Mouse (Mus musculus) neural tube, embryonic 12.5 days (tissue): ENCODE results near the gene Oip5. TPM values are rescaled to one million over a fixed set of nuclear protein-coding genes. Genes with fewer than 3 reads are reported as not detected.

Experiments
- ATAC-seq: fragments of 200-750 bp; cut with Nextera tagmentation; 2 replicates; pipeline ENCODE4 v1.8.0; 2017; ENCODE audit warnings: low read depth, mild to moderate bottlenecking, moderate TSS enrichment, moderate library complexity; ENCODE audit not compliant: low FRiP score
- H3K27ac ChIP-seq: fragments of 300-500 bp; sonication (generic); 2 replicates; pipeline ENCODE4 v1.5.1; 2016
- H3K27me3 ChIP-seq: fragments of 300-500 bp; sonication (generic); replicated peaks from 2 replicates; pipeline ENCODE4 v1.6.1; 2016; ENCODE audit warnings: mild to moderate bottlenecking
- H3K36me3 ChIP-seq: fragments of 300-500 bp; sonication (generic); 2 replicates; pipeline ENCODE4 v1.6.1; 2016; ENCODE audit warnings: mild to moderate bottlenecking
- H3K4me1 ChIP-seq: fragments of 300-500 bp; sonication (generic); 2 replicates; pipeline ENCODE4 v1.6.1; 2016
- H3K4me2 ChIP-seq: fragments of 300-500 bp; sonication (generic); replicated peaks from 2 replicates; pipeline ENCODE4 v1.6.1; 2016; ENCODE audit warnings: mild to moderate bottlenecking
- H3K4me3 ChIP-seq: fragments of 300-500 bp; sonication (generic); 2 replicates; pipeline ENCODE4 v1.5.1; 2016
- H3K9ac ChIP-seq: fragments of 300-500 bp; sonication (generic); 2 replicates; pipeline ENCODE4 v1.6.1; 2016; ENCODE audit warnings: mild to moderate bottlenecking
- H3K9me3 ChIP-seq: fragments of 300-500 bp; sonication (generic); 2 replicates; pipeline ENCODE4 v1.6.1; 2016; ENCODE audit warnings: mild to moderate bottlenecking
- WGBS: fragments of 180-500 bp; shearing (Covaris S2); methylation state at CpG from one replicate; pipeline ENCODE4 v1.1.7; 2016; 5-methylcytosine and 5-hydroxymethylcytosine counted together
- polyA plus RNA-seq: library from polyadenylated mRNA; unstranded; fragments of >200 nt; fragmentation: Nextera tagmentation; extraction: Ambion mirVana; gene quantifications from 2 replicates; pipeline ENCODE4 v1.2.1, GENCODE M21; 2016

Oip5 gene
- polyA plus RNA-seq, 1 experiment from 2014 or later, result 19.4 TPM

- no peak for ATAC-seq
- Histone ChIP-seq H3K27me3 (no peaks in the 10 kb centered on the region), H3K9ac (no peak overlapping the region), H3K27ac (no peak overlapping the region), H3K4me1 (no peaks in the 10 kb centered on the region), H3K36me3 (peaks cover 15% of the 10 kb centered on the region), H3K9me3 (no peaks in the 10 kb centered on the region), H3K4me3 (no peak overlapping the region), H3K4me2 (no peak overlapping the region)
- WGBS, result 96% methylated on average over 3 of the region's 3 CpGs
Measured at GRCm38 (mm10) chr2:119581571-119581970, 36.7 kb downstream of the Oip5 start.

- H3K27me3 ChIP-seq, result no peaks in the 10 kb centered on the region
- peaks cover 17% of the 10 kb centered on the region; the same call in 1 of the 2 replicates for H3K36me3 ChIP-seq
- WGBS, result 93% methylated on average over 1 of the region's 1 CpGs
Measured at GRCm38 (mm10) chr2:119572471-119572870, 45.8 kb downstream of the Oip5 start.

GRCm38 (mm10) chr2:119566182-119566855 lies 52.0 kb downstream of the Oip5 start:
- Histone ChIP-seq H3K27ac (no peak overlapping the region), H3K4me2 (no peak overlapping the region), H3K36me3 (peaks cover 25% of the 10 kb centered on the region), H3K9me3 (no peaks in the 10 kb centered on the region), H3K9ac (no peak overlapping the region), H3K27me3 (no peaks in the 10 kb centered on the region), H3K4me3 (no peak overlapping the region), H3K4me1 (no peaks in the 10 kb centered on the region)
- ATAC-seq, result no peak
- 91% methylated on average over 7 of the region's 7 CpGs for WGBS

More at GRCm38 (mm10) chr2:119572471-119572870, 45.8 kb downstream of the Oip5 start:
- H3K9ac ChIP-seq, result no peak overlapping the region
- no peak for ATAC-seq
- H3K4me2 ChIP-seq, result no peak overlapping the region
- H3K4me3 ChIP-seq, result no peak overlapping the region
- no peaks in the 10 kb centered on the region for H3K4me1 ChIP-seq
- H3K9me3 ChIP-seq, result no peaks in the 10 kb centered on the region
- H3K27ac ChIP-seq, result no peak overlapping the region

GRCm38 (mm10) chr2:119565284-119565683 lies 53.0 kb downstream of the Oip5 start:
- Histone ChIP-seq H3K27me3 (no peaks in the 10 kb centered on the region), H3K4me1 (no peaks in the 10 kb centered on the region), H3K4me2 (no peak overlapping the region), H3K27ac (no peak overlapping the region), H3K9ac (no peak overlapping the region), H3K36me3 (peaks cover 25% of the 10 kb centered on the region), H3K9me3 (no peaks in the 10 kb centered on the region), H3K4me3 (no peak overlapping the region)
- no peak for ATAC-seq
- WGBS, result 93% methylated on average over 4 of the region's 4 CpGs

DNA sequence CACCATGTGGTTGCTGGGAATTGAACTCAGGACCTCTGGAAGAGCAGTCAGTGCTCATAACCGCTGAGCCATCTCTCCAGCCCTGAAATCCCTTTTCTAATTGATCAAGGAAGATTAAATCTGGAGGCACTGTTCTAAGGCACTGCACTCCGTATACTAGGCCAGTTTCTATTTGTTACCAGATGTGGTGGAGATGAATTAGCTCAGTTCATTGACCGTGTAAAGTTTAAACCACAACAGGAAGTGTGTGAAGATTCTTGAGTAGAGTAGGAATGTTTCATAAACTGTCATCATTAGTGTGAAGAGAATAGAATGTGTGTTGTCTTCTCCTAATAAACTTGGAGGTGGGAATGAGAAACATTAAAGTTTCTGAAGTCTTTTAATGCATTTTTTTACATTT lies 56.5 kb downstream of the Oip5 start:
- H3K9ac ChIP-seq, result no peak overlapping the region

More for the DNA sequence above, 56.5 kb downstream of the Oip5 start:
- H3K27ac ChIP-seq, result no peak overlapping the region
- WGBS, result 91% methylated on average over 3 of the region's 3 CpGs
- H3K36me3 ChIP-seq, result peaks cover 15% of the 10 kb centered on the region
- H3K27me3 ChIP-seq, result no peaks in the 10 kb centered on the region
- H3K9me3 ChIP-seq, result no peaks in the 10 kb centered on the region
- no peaks in the 10 kb centered on the region for H3K4me1 ChIP-seq
- H3K4me2 ChIP-seq, result no peak overlapping the region
- H3K4me3 ChIP-seq, result no peak overlapping the region
- ATAC-seq, result no peak

Other genes starting within 250 kb of the Oip5 start
- 3.5 and 4.7 TPM in 2 replicates for gene Ino80, start 140.8 kb downstream of the Oip5 start, polyA plus RNA-seq
- 0.61 and 0.70 TPM in 2 replicates for gene Exd1, start 70.8 kb downstream of the Oip5 start, polyA plus RNA-seq
- 62.3 and 68.2 TPM in 2 replicates for gene Chp1, start 70.8 kb downstream of the Oip5 start, polyA plus RNA-seq
- gene Nusap1, start 171 bp downstream of the Oip5 start, polyA plus RNA-seq, result 54.9 and 55.5 TPM in 2 replicates
- 37.1 and 39.0 TPM in 2 replicates for gene Ndufaf1, start 44.4 kb upstream of the Oip5 start, polyA plus RNA-seq
- 70.9 and 76.2 TPM in 2 replicates for gene Rtf1, start 56.6 kb upstream of the Oip5 start, polyA plus RNA-seq
- gene Itpka, start 123.9 kb upstream of the Oip5 start, polyA plus RNA-seq, result 0.34 and 0.96 TPM in 2 replicates
- 0.26 and 0.61 TPM in 2 replicates for gene Ltk, start 142.0 kb upstream of the Oip5 start, polyA plus RNA-seq
- gene Rpap1, start 169.1 kb upstream of the Oip5 start, polyA plus RNA-seq, result 28.8 and 29.4 TPM in 2 replicates
- gene Tyro3, start 179.3 kb upstream of the Oip5 start, polyA plus RNA-seq, result 20.7 and 21.0 TPM in 2 replicates